Mouse (Mus musculus): Measurements from ENCODE around the gene Osbp. TPM values are rescaled to one million over a fixed set of nuclear protein-coding genes. Genes with fewer than 3 reads are reported as not detected.
"Not testable (repeated sequence)": the region's sequence is repeated elsewhere in the genome, so short reads cannot be mapped to it uniquely, and the experiment has no call there.

Gene Osbp
- total RNA-seq (2021), result 10 to 100 TPM; 57.0 to 60.8 TPM
- long read RNA-seq, experiment 1, full-length matches to known transcripts, result 13 of 29 reads
- long read RNA-seq, experiment 1, partial matches to known transcripts, result 6 of 29 reads
- long read RNA-seq, experiment 1, other reads (novel, unspliced or antisense), result 10 of 29 reads
- long read RNA-seq, experiment 2, full-length matches to known transcripts, result 14 of 41 reads
- long read RNA-seq, experiment 2, partial matches to known transcripts, result 7 of 41 reads
- long read RNA-seq, experiment 2, other reads (novel, unspliced or antisense), result 20 of 41 reads

DNA sequence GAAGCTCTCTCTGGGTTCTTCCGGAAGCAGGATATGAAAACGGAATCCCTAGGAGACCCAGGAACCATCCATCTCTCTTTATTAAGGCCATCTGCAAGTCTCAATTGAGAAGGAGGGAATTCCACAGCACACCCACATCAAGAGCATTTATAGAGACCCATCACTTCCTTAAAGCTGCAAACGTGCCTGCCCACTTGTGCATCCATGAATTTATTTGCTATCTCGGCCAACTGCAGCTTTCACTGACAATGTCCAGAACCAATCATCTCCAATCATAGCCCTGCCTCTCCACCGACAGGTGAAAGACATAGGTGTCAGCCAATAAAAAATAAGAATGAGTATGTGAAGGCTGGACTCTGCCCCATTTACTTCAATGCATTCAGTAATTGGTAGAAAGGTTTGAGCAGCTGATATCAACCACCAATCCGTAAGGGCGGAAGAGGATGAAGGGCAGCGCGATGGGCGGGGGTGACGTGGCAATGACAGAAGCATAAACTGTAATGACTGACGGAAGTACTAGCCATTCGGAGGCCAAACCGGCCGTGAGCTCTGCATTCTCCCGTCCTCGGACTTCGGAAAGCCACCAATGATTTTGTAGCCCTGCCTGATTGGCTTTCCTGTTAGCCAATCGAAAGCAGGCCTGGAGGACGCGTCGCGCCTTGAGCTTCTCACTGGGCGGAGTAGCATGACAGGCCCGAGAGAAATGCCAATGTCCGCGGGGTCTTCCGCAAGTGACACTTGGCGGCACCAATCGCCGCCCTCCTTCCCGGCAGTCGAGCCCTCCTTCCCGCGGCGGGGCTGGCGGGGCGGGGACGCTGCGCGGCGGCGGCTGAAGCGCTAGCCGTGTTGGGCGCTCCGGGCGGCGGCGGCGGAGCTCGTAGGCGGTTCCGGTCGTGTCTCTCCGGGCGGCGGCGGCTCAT is at the start of gene Osbp:
Osbp (plus strand) TSS at position 919 of the 920 bp plus-strand sequence.
- intact Hi-C loops (cut with DNase I), result loop anchor here (5.0 kb wide), 1 partner anchor 42 kb away; no protein-coding TSS in a partner anchor
- DNase-seq, result peak; percentile 97 to 99

DNA sequence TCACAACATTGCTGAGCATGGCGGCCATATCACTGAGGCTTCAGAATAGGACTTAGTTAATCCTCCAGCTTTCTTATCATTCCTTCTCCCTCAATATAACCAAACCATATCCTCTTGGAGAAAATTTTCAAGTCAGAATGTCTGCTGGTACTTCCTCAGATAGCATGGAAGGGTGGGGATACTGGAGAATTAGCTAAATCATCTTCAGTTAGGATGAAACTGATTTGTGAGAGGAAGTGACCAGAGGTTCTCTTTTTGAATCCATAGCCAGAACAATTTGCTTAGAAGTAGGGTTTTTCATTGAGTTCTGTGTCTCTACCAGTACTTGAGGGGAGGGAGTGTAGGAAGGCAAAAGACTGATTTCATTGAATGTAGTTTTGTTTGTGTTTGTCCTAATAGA is 43.7 kb upstream of the Osbp start:
- intact Hi-C loops (cut with DNase I), result no loop called here
- DNase-seq, result no peak

DNA sequence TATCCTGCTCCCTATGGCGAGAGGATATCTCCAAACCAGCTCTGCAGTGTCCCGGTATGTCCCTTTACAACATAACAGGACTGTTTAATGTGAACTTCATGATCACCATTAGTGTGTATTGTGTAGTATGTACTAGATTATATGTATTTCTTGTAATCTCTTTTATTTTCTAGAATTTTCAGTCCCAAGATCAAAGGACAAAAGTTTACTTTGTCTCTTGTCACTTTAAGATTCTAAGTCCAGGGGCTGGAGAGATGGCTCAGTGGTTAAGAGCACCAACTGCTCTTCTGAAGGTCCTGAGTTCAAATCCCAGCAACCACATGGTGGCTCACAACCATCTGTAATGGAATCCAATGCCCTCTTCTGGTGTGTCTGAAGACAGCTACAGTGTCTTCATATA is 43.2 kb upstream of the Osbp start:
- DNase-seq; intact Hi-C loops (cut with DNase I): not testable (repeated sequence)

DNA sequence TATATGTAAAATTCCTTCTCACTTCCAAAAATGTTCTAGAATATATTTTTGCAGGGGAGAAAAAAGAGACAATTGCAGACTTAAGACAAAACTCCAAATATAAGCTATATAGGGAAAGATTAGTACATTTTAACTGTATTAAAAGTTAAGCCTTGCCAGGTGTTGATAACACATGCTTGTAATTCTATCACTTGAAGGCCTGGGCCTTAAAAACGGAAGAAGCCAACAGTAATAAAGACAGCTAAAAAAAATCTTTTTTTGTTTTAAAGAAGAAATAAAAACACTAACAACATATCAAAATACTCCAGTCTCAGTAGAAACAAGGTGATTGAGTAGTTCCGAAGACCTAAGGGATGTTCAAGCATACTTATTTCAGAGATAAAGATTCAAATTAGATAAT is 39.4 kb upstream of the Osbp start:
- DNase-seq, result no peak
- intact Hi-C loops (cut with DNase I), result no loop called here

DNA sequence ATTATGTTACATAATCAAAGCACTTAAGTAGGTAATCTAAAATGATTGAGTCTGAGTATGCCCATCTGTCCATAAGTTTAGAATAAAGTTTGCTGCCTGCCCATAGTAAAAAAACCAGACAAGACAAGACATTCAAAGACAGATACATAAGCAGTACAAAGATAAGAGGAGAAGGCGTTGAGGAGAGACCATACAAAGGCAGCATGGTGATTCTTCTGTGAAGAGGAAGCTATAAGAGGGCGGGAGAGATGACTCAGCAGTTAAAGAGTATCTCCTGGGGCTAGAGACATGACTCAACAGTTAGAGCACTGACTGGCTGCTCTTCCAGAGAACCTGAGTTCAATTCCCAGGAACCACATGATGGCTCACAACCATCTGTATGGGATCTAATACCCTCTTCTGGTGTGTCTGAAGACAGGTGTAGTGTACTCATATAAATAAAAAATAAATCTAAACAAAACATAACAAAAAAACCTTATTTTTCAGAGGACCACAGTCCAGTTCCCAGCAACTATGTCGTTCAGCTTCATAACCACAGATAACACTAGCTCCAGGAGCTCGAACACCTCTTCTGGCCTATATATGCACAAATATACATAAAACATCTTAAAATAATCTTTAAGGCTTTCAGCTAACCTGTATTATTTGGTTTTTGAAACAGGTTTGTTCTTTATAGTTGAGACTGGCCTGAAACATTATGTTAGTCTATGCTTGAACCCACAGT is 37.6 kb upstream of the Osbp start:
- intact Hi-C loops (cut with DNase I), result no loop called here
- DNase-seq, result no peak

DNA sequence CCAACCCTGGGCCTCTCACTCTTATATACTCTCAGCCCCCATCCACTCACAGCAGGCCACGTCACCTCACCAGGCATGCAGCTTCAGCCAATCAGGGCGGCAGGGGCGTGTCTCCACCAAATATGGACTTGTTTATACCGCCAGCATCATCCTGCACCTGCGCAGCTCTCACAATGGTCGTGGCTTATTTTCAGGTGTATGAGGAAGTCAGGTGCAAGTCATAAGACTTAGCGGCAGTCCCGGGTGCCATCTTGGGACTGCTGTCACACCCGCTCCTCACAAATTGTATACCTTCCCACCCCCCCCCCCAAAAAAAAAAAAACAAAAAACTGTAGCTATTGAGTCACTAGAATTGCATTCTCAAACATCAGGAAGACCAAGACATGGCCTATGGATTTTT is 19.3 kb upstream of the Osbp start:
- DNase-seq; intact Hi-C loops (cut with DNase I): not testable (repeated sequence)

DNA sequence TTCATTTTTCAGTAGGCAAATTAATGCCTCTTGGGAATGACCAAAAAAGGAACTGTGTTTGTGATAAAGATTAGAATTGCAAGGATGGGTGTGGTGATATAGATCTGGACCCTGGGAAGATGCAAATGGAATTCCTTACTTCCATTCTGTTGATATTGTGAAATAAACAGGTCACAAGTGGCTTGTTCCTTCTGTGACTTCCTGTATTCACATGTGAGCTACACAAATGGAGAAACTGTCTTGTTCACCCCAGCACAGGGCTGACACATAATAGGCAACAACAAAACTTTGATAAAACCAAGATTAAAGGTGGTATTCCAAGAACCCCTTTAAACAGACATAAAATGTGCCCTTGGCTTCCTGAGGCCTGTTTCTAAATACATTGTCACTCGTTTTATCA is 15.9 kb upstream of the Osbp start:
- intact Hi-C loops (cut with DNase I), result no loop called here
- DNase-seq, result no peak

DNA sequence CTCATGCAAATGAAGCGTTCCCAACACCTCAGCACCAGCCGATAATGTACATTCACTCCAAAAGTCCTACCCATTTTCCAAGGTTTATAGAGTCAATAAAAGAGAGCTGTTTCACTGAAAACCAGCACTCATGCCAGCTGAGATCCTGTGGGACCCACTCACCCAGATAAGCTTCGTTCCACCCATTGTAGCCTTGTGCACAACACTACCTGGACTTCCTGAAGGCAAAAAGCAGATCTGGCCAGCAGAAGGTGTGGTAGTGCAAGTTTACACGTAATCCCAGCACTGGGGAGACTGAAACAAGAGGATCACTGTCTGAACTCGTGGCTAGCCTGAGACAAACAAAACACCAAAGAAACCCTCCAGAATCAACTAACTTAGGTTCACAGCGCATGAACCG is 15.0 kb upstream of the Osbp start:
- intact Hi-C loops (cut with DNase I), result no loop called here
- no peak for DNase-seq

DNA sequence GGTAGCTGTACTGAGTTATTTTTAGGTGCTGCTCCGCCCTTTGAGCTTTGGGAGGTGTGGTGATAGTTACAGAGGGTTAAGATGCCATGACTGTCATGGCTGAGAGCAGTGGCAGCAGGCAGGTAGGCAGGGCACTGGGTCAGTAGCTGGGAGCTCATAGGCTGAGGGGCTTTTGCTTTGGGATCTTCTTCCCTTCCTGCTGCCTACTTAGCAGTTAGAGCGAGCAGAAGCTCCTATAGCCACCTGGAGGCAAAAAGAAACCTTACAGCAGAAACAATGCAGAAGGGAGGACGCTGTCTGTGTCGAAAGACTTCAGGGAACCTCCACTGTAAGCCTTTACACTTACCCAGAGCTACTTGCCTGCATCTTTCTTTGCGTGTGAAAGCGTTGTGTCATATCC is 11.5 kb upstream of the Osbp start:
- no peak for DNase-seq
- intact Hi-C loops (cut with DNase I), result no loop called here

DNA sequence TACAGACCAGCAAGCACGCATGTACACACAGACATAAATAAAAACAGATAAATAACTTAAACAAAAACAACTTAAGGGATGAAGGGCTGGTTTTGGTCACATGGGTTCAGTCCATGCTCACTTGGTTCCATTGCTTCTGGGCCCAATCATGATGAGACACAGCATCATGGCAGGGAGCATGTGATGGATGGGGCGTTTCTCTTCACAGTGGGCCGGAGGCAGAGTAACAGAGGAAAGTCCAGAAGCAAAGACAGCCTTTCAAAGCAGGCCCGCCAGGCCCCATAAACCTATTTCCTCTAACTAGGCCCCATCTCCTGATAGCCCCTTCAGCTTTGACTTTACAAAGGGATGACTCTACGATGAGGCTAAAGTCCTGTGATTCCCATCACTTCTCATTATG is 9.1 kb upstream of the Osbp start:
- intact Hi-C loops (cut with DNase I), result no loop called here
- no peak for DNase-seq

DNA sequence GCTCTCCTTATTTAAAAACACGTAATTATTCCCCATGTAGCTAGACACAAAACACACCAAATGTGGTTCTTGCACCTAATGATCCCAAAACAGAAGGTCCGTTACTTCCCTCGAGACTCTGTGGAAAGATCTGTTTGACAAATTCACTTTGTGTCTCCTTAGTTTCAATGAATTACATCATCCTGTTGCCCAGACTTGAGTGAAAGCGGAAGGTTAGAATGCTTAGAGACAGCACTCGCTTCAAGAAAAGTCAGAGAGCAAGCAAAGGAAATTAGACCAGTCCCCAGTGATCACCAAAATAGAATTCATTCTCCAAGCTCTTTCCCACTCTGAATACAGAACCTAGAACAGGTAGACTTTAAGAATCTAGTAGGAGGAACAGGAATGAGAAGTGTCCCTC is 8.3 kb upstream of the Osbp start:
- DNase-seq, result no peak
- intact Hi-C loops (cut with DNase I), result no loop called here

DNA sequence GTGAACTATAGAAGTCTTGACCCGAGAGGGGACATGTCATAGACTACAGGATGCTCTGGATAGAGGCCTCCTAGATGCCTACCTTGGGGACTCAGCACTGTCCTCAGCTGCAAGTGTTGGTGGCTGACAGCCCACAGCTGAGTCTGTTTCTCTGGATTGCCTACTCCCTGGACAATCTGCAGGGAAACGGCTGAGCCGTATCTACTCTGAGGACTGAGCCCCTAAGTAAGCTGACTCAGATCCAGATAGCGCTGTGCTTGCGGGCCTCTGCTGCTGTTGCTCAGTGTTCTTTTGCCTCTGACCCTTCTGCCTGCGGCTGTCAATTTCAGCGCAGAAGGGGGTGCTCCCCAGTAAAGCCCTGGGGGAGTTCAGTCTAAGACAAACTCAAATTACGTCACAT is 7.9 kb upstream of the Osbp start:
- intact Hi-C loops (cut with DNase I), result no loop called here
- DNase-seq, result no peak

DNA sequence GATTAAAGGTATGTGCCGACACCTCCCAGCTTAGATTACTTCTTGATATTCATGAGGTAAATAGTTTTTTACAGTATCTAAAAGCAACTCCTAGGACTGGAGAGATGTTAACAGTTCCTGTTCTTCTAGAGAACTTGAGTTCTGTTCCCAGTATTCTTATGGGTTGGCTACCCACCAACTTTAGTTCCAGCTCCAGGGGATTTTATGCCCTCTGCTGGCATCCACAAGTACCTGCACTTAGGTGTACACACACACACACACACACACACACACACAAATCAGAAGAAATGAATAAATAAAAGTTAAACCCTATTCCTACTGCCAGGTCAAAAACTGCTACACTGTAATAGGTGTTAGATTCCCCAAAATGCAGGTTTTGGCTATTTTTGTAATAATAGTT is 1.5 kb upstream of the Osbp start:
- intact Hi-C loops (cut with DNase I), result loop anchor here (5.0 kb wide), 1 partner anchor 52 kb away; the partner anchor contains the start of gene Patl1
- no peak for DNase-seq

DNA sequence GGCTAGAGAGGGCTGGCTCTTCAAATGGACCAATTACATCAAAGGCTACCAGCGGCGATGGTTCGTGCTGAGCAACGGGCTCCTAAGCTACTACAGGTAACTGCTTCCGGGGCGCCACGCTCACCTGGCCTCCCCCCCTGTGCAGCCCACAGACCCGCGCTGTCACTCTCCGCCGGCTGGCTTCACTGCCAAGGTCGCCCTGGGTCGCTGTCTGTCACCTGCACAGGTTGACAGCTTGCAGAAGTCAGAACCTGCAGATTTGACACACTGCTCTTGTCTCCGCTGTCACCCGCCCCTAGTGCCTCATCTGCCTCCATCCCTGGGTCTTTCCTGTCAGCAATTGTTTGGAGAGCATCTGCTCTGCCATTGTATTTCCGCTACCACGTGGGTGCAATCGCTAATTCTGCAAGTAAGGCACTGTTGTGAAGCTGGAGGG is 478 bp downstream of the Osbp start:
- DNase-seq, result peak; percentile 12 to 24
- intact Hi-C loops (cut with DNase I), result loop anchor here (5.0 kb wide), 1 partner anchor 41 kb away; no protein-coding TSS in a partner anchor

DNA sequence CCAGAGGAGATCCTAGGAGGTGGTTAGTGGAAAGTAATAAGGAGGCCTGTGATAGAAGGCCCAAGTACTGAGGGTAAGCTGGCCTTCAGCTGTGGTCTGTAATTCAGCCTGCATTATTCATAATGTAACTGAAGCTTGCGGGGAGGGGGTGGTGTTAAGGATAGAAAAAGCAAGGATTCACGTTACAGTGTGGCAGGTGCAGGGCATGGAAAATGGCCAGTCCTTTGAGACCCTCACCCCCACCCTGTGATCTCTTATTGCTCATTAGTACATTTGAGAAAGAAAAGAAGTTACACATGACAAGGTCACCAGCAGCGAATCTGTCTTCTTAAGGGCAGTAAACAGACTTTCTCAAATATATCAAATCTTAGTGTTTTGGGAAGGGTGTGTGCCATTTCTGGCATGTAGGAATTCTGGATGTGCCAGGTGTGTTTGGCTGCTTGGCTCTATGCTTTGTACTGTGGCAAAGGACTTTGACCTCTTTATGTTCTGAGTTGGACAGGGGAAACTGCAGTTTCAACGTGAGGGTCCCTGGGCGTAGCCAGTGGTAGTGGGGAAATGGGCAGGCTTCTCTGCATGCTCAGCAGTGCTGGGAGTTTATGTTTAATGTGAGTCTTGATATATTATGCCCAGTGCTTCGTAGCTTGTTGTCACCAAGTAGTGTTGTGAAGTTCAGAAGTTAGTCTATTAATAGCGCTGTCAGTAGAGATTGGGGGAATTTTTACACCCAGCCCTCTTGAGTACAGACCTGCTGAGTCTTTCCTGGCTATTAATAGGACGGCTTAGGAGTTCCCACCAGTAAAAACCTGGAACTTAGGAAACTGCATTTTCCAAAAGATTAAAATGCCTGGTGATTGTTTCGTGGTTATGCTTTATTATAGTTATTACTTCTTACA is 3.7 kb downstream of the Osbp start:
- no peak for DNase-seq
- intact Hi-C loops (cut with DNase I), result loop anchor here (5.0 kb wide), 1 partner anchor 38 kb away; no protein-coding TSS in a partner anchor

DNA sequence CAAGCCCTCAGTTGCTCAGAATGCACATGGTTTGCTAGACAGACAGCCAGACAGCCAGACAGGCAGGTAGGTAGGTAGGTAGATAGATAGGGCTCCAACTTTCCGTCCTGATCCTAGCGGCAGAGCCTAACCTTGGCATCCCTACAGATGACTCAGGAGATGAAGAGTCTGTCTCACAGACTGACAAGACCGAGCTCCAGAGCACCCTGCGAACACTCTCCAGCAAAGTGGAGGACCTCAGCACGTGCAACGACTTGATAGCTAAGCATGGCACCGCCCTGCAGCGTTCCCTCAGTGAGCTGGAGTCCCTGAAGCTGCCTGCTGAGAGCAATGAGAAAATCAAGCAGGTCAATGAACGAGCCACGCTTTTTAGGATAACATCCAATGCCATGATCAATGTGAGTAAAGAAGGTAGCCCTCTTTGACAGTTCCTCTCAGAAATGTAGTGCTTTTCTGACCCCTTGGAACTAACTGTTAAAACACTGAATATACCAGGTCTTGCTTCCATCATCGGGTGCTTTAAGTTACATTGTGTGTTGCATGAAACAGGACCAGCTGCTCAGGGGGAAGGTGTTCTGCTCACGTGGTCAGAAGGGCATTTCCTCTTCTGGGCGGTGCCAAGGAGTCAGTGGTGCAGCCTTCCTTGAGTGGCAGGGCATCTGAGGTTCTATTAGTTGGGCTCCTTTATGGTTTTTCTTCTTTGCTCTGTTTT is 7.9 kb downstream of the Osbp start:
- intact Hi-C loops (cut with DNase I), result no loop called here
- no peak for DNase-seq

DNA sequence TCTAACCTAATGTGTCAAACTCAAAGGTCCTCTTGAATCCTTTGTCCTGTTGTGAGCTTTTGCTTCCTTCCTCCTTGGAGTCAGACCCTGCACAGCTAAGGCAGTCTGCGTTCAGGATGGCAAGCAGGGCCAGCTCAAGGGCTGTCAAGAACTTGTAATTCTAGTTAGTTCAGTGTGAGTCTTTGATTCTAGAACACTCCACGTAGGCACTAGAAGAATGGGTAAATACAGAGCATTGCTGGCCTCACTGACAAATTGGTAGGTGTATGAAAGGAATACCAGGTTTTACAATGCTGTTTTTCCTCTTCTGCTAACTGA is 8.4 kb downstream of the Osbp start:
- no peak for DNase-seq
- intact Hi-C loops (cut with DNase I), result no loop called here

DNA sequence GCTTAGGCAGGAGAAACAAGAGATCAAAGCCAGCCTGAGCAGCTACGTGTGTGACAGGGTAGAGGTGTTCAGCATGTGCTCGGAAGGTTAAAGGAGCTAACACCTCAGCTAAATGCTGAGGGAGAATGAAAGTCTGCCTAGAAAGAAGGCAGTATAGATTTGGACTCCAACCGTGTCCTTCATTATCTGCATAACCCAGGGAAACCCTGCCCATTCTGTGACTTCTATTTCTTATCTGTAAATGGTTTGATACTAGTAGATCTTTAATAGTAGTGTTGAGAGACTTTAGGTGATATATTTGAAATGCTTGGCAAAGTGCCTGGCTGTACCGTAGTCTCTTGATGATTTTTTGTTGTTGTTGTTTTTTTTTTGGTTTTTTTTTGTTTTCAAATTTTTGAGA is 9.9 kb downstream of the Osbp start:
- no peak for DNase-seq
- intact Hi-C loops (cut with DNase I), result no loop called here

DNA sequence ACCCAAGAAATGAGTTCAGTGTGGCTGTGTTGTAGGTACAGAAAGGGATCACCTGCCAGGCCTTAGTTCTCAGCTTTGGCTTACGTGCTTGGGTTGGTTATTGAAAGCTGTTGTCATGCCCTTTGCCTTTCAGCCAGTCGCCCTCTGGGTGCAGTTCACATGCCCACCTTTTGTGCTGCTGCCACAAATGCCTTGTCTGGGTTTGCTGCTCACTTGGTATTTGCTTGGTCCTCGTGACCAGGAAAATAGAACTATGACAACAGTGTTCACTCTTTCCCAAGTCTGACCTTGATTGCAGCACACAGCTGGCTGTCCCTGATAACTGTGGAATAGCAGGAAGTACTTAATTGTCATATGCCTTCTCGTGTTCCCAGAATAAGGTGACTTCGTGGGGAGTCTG is 11.6 kb downstream of the Osbp start:
- no peak for DNase-seq
- intact Hi-C loops (cut with DNase I), result no loop called here

DNA sequence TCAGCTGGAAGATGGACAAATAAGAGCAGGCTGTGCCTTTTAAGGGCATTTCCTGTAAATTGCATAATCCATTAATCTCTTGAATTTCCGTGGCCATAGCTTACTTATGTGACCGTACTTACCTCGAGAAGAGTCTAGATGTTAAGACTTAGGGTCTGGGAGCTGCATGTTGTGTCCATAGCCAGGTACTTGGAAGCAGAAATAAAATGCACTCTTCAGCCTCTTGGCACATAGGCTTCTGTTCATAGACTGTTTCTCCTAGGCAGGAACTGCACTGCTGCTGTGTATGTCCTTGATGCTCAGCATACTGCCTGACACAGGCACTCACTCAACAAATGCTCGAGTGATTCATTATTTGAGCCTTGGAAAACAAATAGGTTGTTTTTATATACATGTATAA is 14.7 kb downstream of the Osbp start:
- no peak for DNase-seq
- intact Hi-C loops (cut with DNase I), result no loop called here

Measured in gastrocnemius, postnatal 36 days (tissue).